Mouse (Mus musculus) liver, embryonic 14.5 days (tissue): ENCODE measurements around the gene Nkx2-3. TPM values are rescaled to one million over a fixed set of nuclear protein-coding genes. Genes with fewer than 3 reads are reported as not detected.

Source experiments
- ATAC-seq: fragments of 200-750 bp; cut with Nextera tagmentation; 2 replicates; pipeline ENCODE4 v1.8.0; 2017; ENCODE audit warnings: moderate number of reproducible peaks, mild to moderate bottlenecking, moderate library complexity; ENCODE audit not compliant: insufficient read depth
- DNase-seq, 3 experiments: peaks; one replicate each; pipeline ENCODE4 v3.0.0-alpha.2; 2012 to 2013; ENCODE audit warnings: low read depth in 3 of 3, low spot score in 3 of 3
- H3K27ac ChIP-seq: fragments of 300-500 bp; sonication (generic); 2 replicates; pipeline ENCODE4 v1.5.1; 2014; ENCODE audit warnings: moderate library complexity, mild to moderate bottlenecking, control low read depth, inconsistent platforms
- H3K27me3 ChIP-seq: fragments of 300-500 bp; sonication (generic); 2 replicates; pipeline ENCODE4 v1.6.1; 2014; ENCODE audit warnings: mild to moderate bottlenecking, low read length, moderate library complexity; ENCODE audit not compliant: control insufficient read depth, insufficient read depth
- H3K36me3 ChIP-seq: fragments of 300-500 bp; sonication (generic); replicated peaks from 2 replicates; pipeline ENCODE4 v1.6.1; 2014; ENCODE audit warnings: low read depth; ENCODE audit not compliant: control insufficient read depth, insufficient read depth
- H3K4me1 ChIP-seq, 2 experiments: fragments of 200-500 bp in 1 of 2; fragments of 300-500 bp in 1 of 2; sonication (generic) in 1 of 2; replicated peaks; 2 replicates each; pipeline ENCODE4 v1.6.1; 2012 to 2014; ENCODE audit warnings: antibody characterized with exemption in 1 of 2, inconsistent platforms in 1 of 2, low read length in 1 of 2; ENCODE audit not compliant: control insufficient read depth in 2 of 2, insufficient read depth in 2 of 2
- H3K4me2 ChIP-seq: fragments of 300-500 bp; sonication (generic); 2 replicates; pipeline ENCODE4 v1.6.1; 2014; ENCODE audit warnings: low read depth, mild to moderate bottlenecking, control low read depth, moderate library complexity
- H3K4me3 ChIP-seq, 2 experiments: fragments of 200-500 bp in 1 of 2; fragments of 300-500 bp in 1 of 2; sonication (generic) in 1 of 2; 2 replicates each; pipeline ENCODE4 v1.5.1; 2012 to 2014; ENCODE audit warnings: low read depth in 2 of 2, low read length in 2 of 2, mild to moderate bottlenecking in 2 of 2, control low read depth in 1 of 2, inconsistent platforms in 1 of 2, moderate library complexity in 1 of 2; ENCODE audit not compliant: insufficient read depth in 1 of 2
- H3K9ac ChIP-seq: fragments of 300-500 bp; sonication (generic); replicated peaks from 2 replicates; pipeline ENCODE4 v1.6.1; 2014; ENCODE audit warnings: mild to moderate bottlenecking, control low read depth, moderate library complexity
- H3K9me3 ChIP-seq: fragments of 300-500 bp; sonication (generic); 2 replicates; pipeline ENCODE4 v1.6.1; 2016; ENCODE audit warnings: low read length, mixed read lengths; ENCODE audit not compliant: control insufficient read depth
- CTCF ChIP-seq: IDR thresholded peaks from 2 replicates; pipeline ENCODE4 v1.5.1; 2016; ENCODE audit warnings: antibody characterized with exemption, low read depth, control low read depth
- EP300 ChIP-seq: IDR thresholded peaks from 2 replicates; pipeline ENCODE4 v1.6.1; 2016; ENCODE audit warnings: antibody characterized with exemption, low read depth
- WGBS: fragments of 180-500 bp; shearing (Covaris S2); extraction: QIAGEN DNeasy Blood & Tissue Kit; methylation state at CpG from one replicate; pipeline ENCODE4 v1.1.7; 2014; ENCODE audit not compliant: insufficient replicate concordance; 5-methylcytosine and 5-hydroxymethylcytosine counted together
- polyA plus RNA-seq, 2 experiments: library from polyadenylated mRNA; depleted of rRNA in 1 of 2; stranded (reverse) in 1 of 2; unstranded in 1 of 2; fragments of >200 nt; fragmentation: Nextera tagmentation in 1 of 2; extraction: Ambion mirVana in 1 of 2; gene quantifications; 2 replicates each; pipeline versions ENCODE4 v1.2.1 to v1.2.3; 2012 to 2014

The Nkx2-3 gene
- polyA plus RNA-seq, 2 experiments, result 0.06 to 0.07 TPM

DNA sequence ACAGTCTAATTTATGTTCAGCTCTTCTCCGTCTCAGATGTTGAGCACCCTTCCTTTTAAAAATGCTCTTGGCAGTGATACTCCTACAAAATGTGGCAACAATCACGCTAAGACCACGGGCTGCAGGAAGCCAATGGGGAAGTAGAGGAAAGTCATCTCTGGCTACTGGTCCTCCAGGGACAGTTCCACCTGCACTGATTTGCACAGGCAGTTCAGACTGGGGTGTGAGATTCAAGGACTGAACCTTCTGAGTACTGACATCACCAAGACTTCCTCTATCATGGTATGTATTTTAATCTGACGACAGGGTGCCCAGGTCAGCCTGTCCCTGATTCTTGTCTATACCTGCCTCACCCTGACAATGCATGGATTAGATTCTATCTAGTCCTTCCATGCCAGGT is 20.1 kb upstream of the Nkx2-3 start:
- ATAC-seq (no peak), DNase-seq (no peak)
- H3K9ac ChIP-seq, result no peak overlapping the region
- no peaks in the 10 kb centered on the region for H3K9me3 ChIP-seq
- WGBS, result 27% methylated on average over 4 of the region's 4 CpGs
- H3K4me3 ChIP-seq, result no peak overlapping the region
- H3K27ac ChIP-seq, result no peak overlapping the region
- no peaks in the 10 kb centered on the region for H3K4me1 ChIP-seq
- TF ChIP-seq CTCF, result no peak
- no peak for TF ChIP-seq EP300
- peaks cover 15% of the 10 kb centered on the region for H3K27me3 ChIP-seq
- no peak overlapping the region for H3K4me2 ChIP-seq
- no peaks in the 10 kb centered on the region for H3K36me3 ChIP-seq

GRCm38 (mm10) chr19:43596981-43597380 is 15.1 kb upstream of the Nkx2-3 start:
- no peak for ATAC-seq
- Histone ChIP-seq H3K9me3 (no peaks in the 10 kb centered on the region), H3K4me1 (no peaks in the 10 kb centered on the region), H3K4me2 (no peak overlapping the region), H3K27me3 (peaks cover 52% of the 10 kb centered on the region), H3K4me3 (no peak overlapping the region), H3K9ac (no peak overlapping the region), H3K36me3 (no peaks in the 10 kb centered on the region), H3K27ac (no peak overlapping the region)
- TF ChIP-seq CTCF (no peak), EP300 (no peak)
- 51% methylated on average over 5 of the region's 5 CpGs for WGBS
- DNase-seq, result no peak

DNA sequence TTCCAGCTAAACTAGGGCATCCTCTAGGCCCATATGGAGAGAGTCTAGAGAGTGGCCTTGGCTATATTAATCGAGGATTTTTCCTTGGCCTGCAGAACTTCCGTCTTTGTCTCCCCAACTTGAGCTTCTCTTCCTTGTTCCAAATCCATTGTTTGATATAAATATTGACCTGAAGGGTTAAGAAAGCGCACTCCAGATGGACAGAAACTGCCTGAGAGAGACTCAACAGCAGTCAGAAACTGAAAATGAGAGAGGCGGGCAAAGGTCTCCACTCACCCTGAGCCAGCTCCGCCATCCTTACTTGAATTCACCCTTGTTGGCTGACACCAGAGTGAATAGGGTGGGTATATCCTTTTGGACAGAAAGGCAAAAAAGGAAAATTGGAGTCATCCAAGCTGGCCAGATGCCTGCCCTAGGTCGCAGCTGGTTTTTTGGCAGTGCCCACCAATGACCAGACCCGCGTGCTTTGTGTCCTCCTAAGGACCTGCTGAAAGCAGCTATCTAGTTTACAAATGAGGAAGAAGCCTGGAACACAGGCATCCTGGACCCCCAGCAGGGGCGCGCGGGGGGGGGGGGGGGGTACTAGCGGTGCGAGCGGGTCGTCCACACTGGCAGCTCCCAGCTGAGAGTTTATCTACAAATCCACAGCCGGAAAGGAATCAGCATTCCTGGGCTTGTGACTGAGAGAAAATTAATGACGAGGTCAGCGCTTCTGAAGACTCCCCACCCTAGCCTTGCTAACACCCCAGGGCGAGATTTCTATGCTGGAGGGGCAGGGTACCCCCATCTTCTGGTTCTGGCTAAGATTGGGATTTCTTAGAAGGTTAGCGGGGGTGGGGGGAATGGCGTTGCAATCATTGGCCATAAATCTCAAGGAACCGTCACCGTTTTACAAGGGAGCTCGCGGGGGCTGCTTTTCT is 13.1 kb upstream of the Nkx2-3 start:
- no peaks in the 10 kb centered on the region for H3K4me1 ChIP-seq
- peaks cover 66% of the 10 kb centered on the region for H3K27me3 ChIP-seq
- ATAC-seq, result no peak
- no peaks in the 10 kb centered on the region for H3K36me3 ChIP-seq
- 8% methylated on average over 25 of the region's 25 CpGs for WGBS
- no peak overlapping the region for H3K27ac ChIP-seq
- DNase-seq, result no peak
- TF ChIP-seq EP300, result no peak
- no peak for TF ChIP-seq CTCF
- no peak overlapping the region for H3K9ac ChIP-seq
- H3K4me2 ChIP-seq, result peak overlapping the region; percentile 20; the same call in 1 of the 2 replicates
- no peaks in the 10 kb centered on the region for H3K9me3 ChIP-seq
- no peak overlapping the region for H3K4me3 ChIP-seq

GRCm38 (mm10) chr19:43599776-43600544 is 12.2 kb upstream of the Nkx2-3 start:
- H3K9me3 ChIP-seq, result no peaks in the 10 kb centered on the region
- H3K36me3 ChIP-seq, result no peaks in the 10 kb centered on the region
- DNase-seq (no peak), ATAC-seq (peak; percentile 35; the same call in 1 of the 2 replicates)
- H3K27ac ChIP-seq, result no peak overlapping the region
- TF ChIP-seq CTCF (no peak), EP300 (0 out of 2 replicates have a peak, but pooled peaks have one; percentile 13)
- peaks cover 74% of the 10 kb centered on the region for H3K27me3 ChIP-seq
- H3K9ac ChIP-seq, result no peak overlapping the region
- peak overlapping the region; percentile 20; the same call in 1 of the 2 replicates for H3K4me2 ChIP-seq
- 2% methylated on average over 27 of the region's 27 CpGs for WGBS
- H3K4me3 ChIP-seq, result no peak overlapping the region
- H3K4me1 ChIP-seq, result no peaks in the 10 kb centered on the region
